Mouse (Mus musculus) embryonic facial prominence, embryonic 14.5 days (tissue): Measurements from ENCODE around the gene Ttll1. TPM values are rescaled to one million over a fixed set of nuclear protein-coding genes. Genes with fewer than 3 reads are reported as not detected.

ENCODE experiments used
- ATAC-seq: fragments of 200-750 bp; cut with Nextera tagmentation; 2 replicates; pipeline ENCODE4 v1.8.0; 2017; ENCODE audit warnings: low read depth, moderate number of reproducible peaks, moderate TSS enrichment
- DNase-seq: peaks from one replicate; pipeline ENCODE4 v3.0.0-alpha.2; 2015; ENCODE audit warnings: low spot score
- H3K27ac ChIP-seq: fragments of 300-500 bp; sonication (generic); replicated peaks from 2 replicates; pipeline ENCODE4 v1.5.1; 2014; ENCODE audit warnings: low read depth, mild to moderate bottlenecking, low read length, moderate library complexity
- H3K27me3 ChIP-seq: fragments of 300-500 bp; sonication (generic); replicated peaks from 2 replicates; pipeline ENCODE4 v1.6.1; 2014; ENCODE audit warnings: low read length; ENCODE audit not compliant: control insufficient read depth, insufficient read depth
- H3K36me3 ChIP-seq: fragments of 300-500 bp; sonication (generic); 2 replicates; pipeline ENCODE4 v1.6.1; 2014; ENCODE audit warnings: low read length, mixed read lengths; ENCODE audit not compliant: control insufficient read depth, insufficient read depth
- H3K4me1 ChIP-seq: fragments of 300-500 bp; sonication (generic); 2 replicates; pipeline ENCODE4 v1.6.1; 2014; ENCODE audit warnings: antibody characterized with exemption, low read length; ENCODE audit not compliant: control insufficient read depth, insufficient read depth
- H3K4me2 ChIP-seq: fragments of 300-500 bp; sonication (generic); 2 replicates; pipeline ENCODE4 v1.6.1; 2014; ENCODE audit warnings: low read depth, mild to moderate bottlenecking, low read length, moderate library complexity, mixed read lengths
- H3K4me3 ChIP-seq: fragments of 300-500 bp; sonication (generic); 2 replicates; pipeline ENCODE4 v1.5.1; 2014; ENCODE audit warnings: low read depth, mild to moderate bottlenecking, low read length
- H3K9ac ChIP-seq: fragments of 300-500 bp; sonication (generic); 2 replicates; pipeline ENCODE4 v1.6.1; 2014; ENCODE audit warnings: low read depth, mild to moderate bottlenecking, low read length, moderate library complexity, mixed read lengths
- H3K9me3 ChIP-seq: fragments of 300-500 bp; sonication (generic); 2 replicates; pipeline ENCODE4 v1.6.1; 2016; ENCODE audit warnings: low read length; ENCODE audit not compliant: control insufficient read depth
- WGBS: fragments of 180-500 bp; shearing (Covaris S2); extraction: QIAGEN DNeasy Blood & Tissue Kit; methylation state at CpG from one replicate; pipeline ENCODE4 v1.1.7; 2014; 5-methylcytosine and 5-hydroxymethylcytosine counted together
- polyA plus RNA-seq: library from polyadenylated mRNA; unstranded; fragments of >200 nt; fragmentation: Nextera tagmentation; extraction: Ambion mirVana; gene quantifications from 2 replicates; pipeline ENCODE4 v1.2.1, GENCODE M21; 2014

Gene Ttll1
- 9.4 and 11.3 TPM in 2 replicates for polyA plus RNA-seq

- peaks cover 4% of the 10 kb centered on the region for H3K4me1 ChIP-seq
- ATAC-seq (peak; percentile 97), DNase-seq (peak; percentile 96)
- no peaks in the 10 kb centered on the region for H3K27me3 ChIP-seq
- no peaks in the 10 kb centered on the region for H3K9me3 ChIP-seq
- WGBS: 19% methylated on average over 28 of the region's 41 CpGs
- H3K27ac ChIP-seq: peak within 1 kb of the TSS; percentile 58; the same call in 1 of the 2 replicates
- H3K4me2 ChIP-seq: peak within 1 kb of the TSS; percentile 96
- H3K4me3 ChIP-seq: peak within 1 kb of the TSS; percentile 66
- H3K36me3 ChIP-seq: no peaks in the 10 kb centered on the region
- H3K9ac ChIP-seq: peak within 1 kb of the TSS; percentile 64
These were observed at the start of gene Ttll1 for GRCm38 (mm10) chr15:83510805-83511405. Gene Ttll1, minus strand, starts transcription at chr15:83510893.

- Histone ChIP-seq H3K27me3 (no peaks in the 10 kb centered on the region), H3K9me3 (no peaks in the 10 kb centered on the region), H3K36me3 (peaks cover 7% of the 10 kb centered on the region; the same call in 1 of the 2 replicates), H3K9ac (peak overlapping the region; percentile 96), H3K4me2 (peak overlapping the region; percentile 80), H3K4me1 (peaks cover 6% of the 10 kb centered on the region; the same call in 1 of the 2 replicates), H3K27ac (peak overlapping the region; percentile 95), H3K4me3 (peak overlapping the region; percentile 86)
- WGBS: under 1% methylated on average over 49 of the region's 74 CpGs
- DNase-seq: peak; percentile 95
- peak; percentile 94 for ATAC-seq
These were observed 44.7 kb upstream of the Ttll1 start for GRCm38 (mm10) chr15:83555161-83555974.

GRCm38 (mm10) chr15:83553831-83554230, 43.1 kb upstream of the Ttll1 start:
- peaks cover 6% of the 10 kb centered on the region; the same call in 1 of the 2 replicates for H3K4me1 ChIP-seq
- peaks cover 22% of the 10 kb centered on the region for H3K36me3 ChIP-seq
- no peak overlapping the region for H3K4me2 ChIP-seq
- H3K27ac ChIP-seq: no peak overlapping the region
- no peaks in the 10 kb centered on the region for H3K27me3 ChIP-seq
- no peak overlapping the region for H3K9ac ChIP-seq
- no peaks in the 10 kb centered on the region for H3K9me3 ChIP-seq
- no peak overlapping the region for H3K4me3 ChIP-seq
- ATAC-seq: no peak
- DNase-seq: no peak

GRCm38 (mm10) chr15:83550137-83550536, 39.4 kb upstream of the Ttll1 start:
- Histone ChIP-seq H3K27me3 (no peaks in the 10 kb centered on the region), H3K9ac (no peak overlapping the region), H3K9me3 (no peaks in the 10 kb centered on the region), H3K4me2 (no peak overlapping the region), H3K36me3 (peaks cover 58% of the 10 kb centered on the region), H3K4me3 (no peak overlapping the region), H3K4me1 (peaks cover 6% of the 10 kb centered on the region; the same call in 1 of the 2 replicates), H3K27ac (no peak overlapping the region)
- 78% methylated on average over 2 of the region's 2 CpGs for WGBS
- DNase-seq: no peak
- no peak for ATAC-seq

GRCm38 (mm10) chr15:83547144-83547543, 36.5 kb upstream of the Ttll1 start:
- Histone ChIP-seq H3K9me3 (no peaks in the 10 kb centered on the region), H3K9ac (no peak overlapping the region), H3K27ac (no peak overlapping the region), H3K27me3 (no peaks in the 10 kb centered on the region), H3K4me3 (no peak overlapping the region), H3K4me2 (no peak overlapping the region), H3K4me1 (no peaks in the 10 kb centered on the region), H3K36me3 (peaks cover 58% of the 10 kb centered on the region)
- no peak for DNase-seq
- no peak for ATAC-seq
- WGBS: 88% methylated on average over 8 of the region's 8 CpGs

GRCm38 (mm10) chr15:83546029-83546428, 35.3 kb upstream of the Ttll1 start:
- Histone ChIP-seq H3K9ac (no peak overlapping the region), H3K4me2 (no peak overlapping the region), H3K27me3 (no peaks in the 10 kb centered on the region), H3K4me1 (no peaks in the 10 kb centered on the region), H3K27ac (no peak overlapping the region), H3K9me3 (no peaks in the 10 kb centered on the region), H3K4me3 (no peak overlapping the region), H3K36me3 (peaks cover 58% of the 10 kb centered on the region)
- DNase-seq: no peak
- 91% methylated on average over 6 of the region's 7 CpGs for WGBS
- no peak for ATAC-seq

- Histone ChIP-seq H3K4me3 (no peak overlapping the region), H3K9ac (no peak overlapping the region), H3K9me3 (no peaks in the 10 kb centered on the region), H3K4me2 (no peak overlapping the region), H3K27ac (no peak overlapping the region), H3K4me1 (no peaks in the 10 kb centered on the region), H3K36me3 (peaks cover 16% of the 10 kb centered on the region), H3K27me3 (no peaks in the 10 kb centered on the region)
- no peak for ATAC-seq
- 72% methylated on average over 9 of the region's 9 CpGs for WGBS
- no peak for DNase-seq
These were observed 31.1 kb upstream of the Ttll1 start for GRCm38 (mm10) chr15:83541647-83542287.

GRCm38 (mm10) chr15:83539905-83540304, 29.2 kb upstream of the Ttll1 start:
- DNase-seq (no peak), ATAC-seq (no peak)
- Histone ChIP-seq H3K27me3 (no peaks in the 10 kb centered on the region), H3K27ac (no peak overlapping the region), H3K4me3 (no peak overlapping the region), H3K36me3 (no peaks in the 10 kb centered on the region), H3K4me2 (no peak overlapping the region), H3K9me3 (no peaks in the 10 kb centered on the region), H3K4me1 (no peaks in the 10 kb centered on the region), H3K9ac (no peak overlapping the region)
- WGBS: 52% methylated on average over 4 of the region's 4 CpGs
